Mouse (Mus musculus) ES-Bruce4 (cell line): Measurements from ENCODE around the gene Mb. TPM values are rescaled to one million over a fixed set of nuclear protein-coding genes. Genes with fewer than 3 reads are reported as not detected.

ENCODE experiments used
- H3K27ac ChIP-seq: 2 replicates; pipeline ENCODE4 v1.5.1; 2012; ENCODE audit warnings: low read length, inconsistent platforms; ENCODE audit not compliant: insufficient read depth
- H3K27me3 ChIP-seq: 2 replicates; pipeline ENCODE4 v1.6.1; 2012; ENCODE audit warnings: mild to moderate bottlenecking, low read length, inconsistent platforms; ENCODE audit not compliant: control insufficient read depth, poor library complexity, insufficient read depth, severe bottlenecking
- H3K36me3 ChIP-seq: 2 replicates; pipeline ENCODE4 v1.6.1; 2012; ENCODE audit warnings: inconsistent platforms, mild to moderate bottlenecking, low read length, moderate library complexity; ENCODE audit not compliant: control insufficient read depth, poor library complexity, insufficient read depth, severe bottlenecking
- H3K4me1 ChIP-seq: one replicate; pipeline ENCODE4 v1.8.1; 2011; ENCODE audit warnings: low read length; ENCODE audit not compliant: control insufficient read depth, insufficient read depth
- H3K4me3 ChIP-seq: 2 replicates; pipeline ENCODE4 v1.5.1; 2011; ENCODE audit warnings: low read depth, mild to moderate bottlenecking, low read length
- H3K9ac ChIP-seq: 2 replicates; pipeline ENCODE4 v1.6.1; 2012; ENCODE audit warnings: low read depth, mild to moderate bottlenecking, inconsistent platforms; ENCODE audit not compliant: poor library complexity, severe bottlenecking
- H3K9me3 ChIP-seq: replicated peaks from 2 replicates; pipeline ENCODE4 v1.6.1; 2012; ENCODE audit warnings: mild to moderate bottlenecking, low read length, inconsistent platforms; ENCODE audit not compliant: control insufficient read depth, poor library complexity, insufficient read depth, severe bottlenecking
- CTCF ChIP-seq: IDR thresholded peaks from one replicate; pipeline ENCODE4 v1.8.1; 2011; ENCODE audit warnings: low read depth, low read length
- EP300 ChIP-seq: IDR thresholded peaks from 2 replicates; pipeline ENCODE4 v1.6.1; 2011; ENCODE audit warnings: low read depth, low read length; ENCODE audit not compliant: insufficient read depth
- POLR2A ChIP-seq: IDR thresholded peaks from one replicate; pipeline ENCODE4 v1.8.1; 2011; ENCODE audit warnings: low read length; ENCODE audit not compliant: insufficient read depth
- polyA plus RNA-seq: library from polyadenylated mRNA; stranded (reverse); fragments of >200 nt; gene quantifications from 2 replicates; pipeline ENCODE4 v1.2.4, GENCODE M21; 2011; ENCODE audit warnings: low read depth; ENCODE audit not compliant: missing spikeins, insufficient read depth, insufficient read length

Gene Mb
- polyA plus RNA-seq, 1 experiment, result 1.9 TPM

GRCm38 (mm10) chr15:77029331-77029991, 21.0 kb downstream of the Mb start:
- no peak overlapping the region for H3K4me3 ChIP-seq
- no peaks in the 10 kb centered on the region for H3K9me3 ChIP-seq
- H3K27me3 ChIP-seq, result no peaks in the 10 kb centered on the region
- no peaks in the 10 kb centered on the region for H3K36me3 ChIP-seq
- TF ChIP-seq CTCF (peak; percentile 93), EP300 (no peak), POLR2A (no peak)
- H3K4me1 ChIP-seq, result no peaks in the 10 kb centered on the region
- H3K9ac ChIP-seq, result 0 out of 2 replicates have a peak overlapping the region, but pooled peaks have one; percentile 17
- H3K27ac ChIP-seq, result no peak overlapping the region

DNA sequence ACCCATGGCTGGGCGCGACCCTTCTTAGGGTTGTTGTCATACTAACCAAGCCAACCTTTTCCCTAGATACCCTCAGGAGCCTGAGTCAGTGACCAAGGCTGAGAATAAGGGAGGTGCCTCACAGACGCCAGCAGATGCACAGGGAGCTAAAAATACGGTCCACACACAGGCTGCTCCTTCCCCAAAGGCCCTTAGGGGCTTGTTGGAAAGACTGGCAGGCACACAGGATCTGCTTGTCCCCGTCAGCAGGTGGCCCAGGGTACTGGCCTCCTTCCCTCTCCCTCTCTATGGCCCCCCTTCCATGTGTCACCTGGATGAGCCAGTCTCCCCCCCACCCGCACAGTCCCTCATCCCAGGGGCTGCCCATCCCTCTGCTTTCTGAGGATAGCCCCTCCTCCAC, 22.8 kb downstream of the Mb start:
- no peak for TF ChIP-seq CTCF
- TF ChIP-seq POLR2A, result no peak
- TF ChIP-seq EP300, result no peak
- no peak overlapping the region for H3K27ac ChIP-seq
- no peak overlapping the region for H3K4me3 ChIP-seq

DNA sequence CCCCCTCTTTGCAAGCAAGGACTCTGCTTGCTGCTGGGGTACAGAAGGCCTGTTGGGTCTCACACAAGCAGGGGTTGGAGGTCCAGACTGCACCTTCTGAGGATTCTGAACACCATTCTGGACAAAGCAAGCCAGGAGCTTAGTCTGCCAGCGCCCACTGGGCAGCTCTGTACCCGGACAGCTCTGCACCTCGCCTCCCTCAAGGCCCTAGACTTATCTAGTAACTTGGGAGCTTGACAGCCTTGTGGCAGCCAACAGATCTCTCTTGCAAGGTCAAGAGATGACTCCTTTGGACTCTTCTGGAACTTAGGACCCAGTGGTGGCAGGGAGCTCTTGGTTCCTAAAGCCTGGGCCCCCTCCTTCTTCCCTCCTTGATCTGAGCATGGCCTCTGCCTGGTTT, 23.4 kb downstream of the Mb start:
- Histone ChIP-seq H3K4me1 (no peaks in the 10 kb centered on the region), H3K9me3 (no peaks in the 10 kb centered on the region), H3K27ac (no peak overlapping the region), H3K27me3 (no peaks in the 10 kb centered on the region), H3K4me3 (no peak overlapping the region), H3K36me3 (no peaks in the 10 kb centered on the region), H3K9ac (no peak overlapping the region)
- no peak for TF ChIP-seq EP300
- no peak for TF ChIP-seq POLR2A
- TF ChIP-seq CTCF, result no peak

More for the DNA sequence above, 22.8 kb downstream of the Mb start:
- Histone ChIP-seq H3K4me1 (no peaks in the 10 kb centered on the region), H3K9ac (no peak overlapping the region), H3K9me3 (no peaks in the 10 kb centered on the region), H3K27me3 (no peaks in the 10 kb centered on the region), H3K36me3 (no peaks in the 10 kb centered on the region)

DNA sequence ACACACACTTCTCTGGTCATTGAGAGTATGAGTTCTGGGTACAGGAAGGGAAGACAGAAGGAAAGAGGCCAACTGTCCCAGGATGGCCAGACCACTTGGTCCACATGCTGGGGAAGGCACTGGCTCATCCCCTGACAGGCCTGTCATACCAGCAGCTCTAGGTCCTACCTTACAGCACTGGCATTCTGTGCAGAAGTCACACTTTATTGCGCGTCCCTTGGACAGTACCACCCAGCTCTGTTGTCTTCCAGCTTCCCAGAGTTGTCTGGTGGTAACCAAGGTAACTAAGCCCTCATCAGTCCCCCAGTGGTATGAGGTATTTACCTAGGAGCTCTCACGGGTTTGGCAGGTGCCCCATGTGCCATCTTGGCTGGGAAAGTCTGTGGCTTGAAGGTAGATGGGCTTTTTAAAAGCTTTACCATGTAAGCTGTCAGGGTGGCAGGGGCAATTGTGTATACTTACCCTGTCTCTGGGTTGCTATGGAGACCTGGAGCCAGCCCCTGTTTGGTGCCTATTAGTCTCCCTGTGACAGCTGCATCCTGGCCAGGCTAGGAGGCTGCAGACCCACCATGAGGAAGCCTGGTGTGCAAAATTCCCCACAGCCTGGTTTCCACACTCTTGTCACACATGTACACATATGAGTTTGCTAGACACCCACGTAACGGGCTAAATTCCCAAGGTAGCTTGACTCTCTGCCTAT, 24.4 kb downstream of the Mb start:
- Histone ChIP-seq H3K4me3 (no peak overlapping the region), H3K9me3 (no peaks in the 10 kb centered on the region), H3K27me3 (no peaks in the 10 kb centered on the region), H3K4me1 (no peaks in the 10 kb centered on the region), H3K27ac (no peak overlapping the region), H3K36me3 (no peaks in the 10 kb centered on the region), H3K9ac (no peak overlapping the region)
- no peak for TF ChIP-seq POLR2A
- no peak for TF ChIP-seq EP300
- no peak for TF ChIP-seq CTCF

DNA sequence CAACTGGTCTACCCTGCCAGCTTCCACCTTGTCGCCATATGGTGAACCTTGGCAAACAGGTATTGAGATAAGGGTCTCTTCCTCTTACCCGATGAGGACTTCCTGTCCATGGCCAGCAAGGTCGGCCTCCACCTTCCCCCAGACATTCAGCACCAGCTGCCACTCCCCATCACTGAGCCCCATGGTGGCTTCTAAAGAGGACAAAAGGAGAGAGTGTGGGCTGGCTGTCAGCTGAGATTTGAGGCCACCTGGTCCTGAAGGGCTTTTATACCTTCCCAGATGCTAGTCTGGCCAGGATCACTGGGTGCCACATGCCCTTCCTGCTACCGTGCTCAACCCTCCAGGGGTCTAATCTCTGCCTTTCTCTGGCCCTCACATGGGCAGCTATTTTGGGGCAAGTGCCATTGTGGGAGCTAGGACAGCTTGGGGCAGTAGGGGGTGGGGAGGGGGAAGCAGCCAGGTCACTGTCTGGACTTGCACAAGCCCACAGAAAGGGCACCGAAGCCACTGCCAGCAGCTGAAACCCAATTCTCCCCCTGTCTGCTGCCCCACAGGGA, 28.0 kb downstream of the Mb start:
- H3K4me3 ChIP-seq, result no peak overlapping the region
- no peaks in the 10 kb centered on the region for H3K27me3 ChIP-seq
- H3K9me3 ChIP-seq, result no peaks in the 10 kb centered on the region
- H3K9ac ChIP-seq, result no peak overlapping the region
- H3K36me3 ChIP-seq, result no peaks in the 10 kb centered on the region
- TF ChIP-seq CTCF (no peak), EP300 (no peak), POLR2A (no peak)
- H3K27ac ChIP-seq, result no peak overlapping the region
- no peaks in the 10 kb centered on the region for H3K4me1 ChIP-seq

GRCm38 (mm10) chr15:77021851-77022250, 28.6 kb downstream of the Mb start:
- H3K4me3 ChIP-seq, result no peak overlapping the region

More at GRCm38 (mm10) chr15:77021851-77022250, 28.6 kb downstream of the Mb start:
- Histone ChIP-seq H3K9ac (no peak overlapping the region), H3K36me3 (no peaks in the 10 kb centered on the region), H3K27me3 (no peaks in the 10 kb centered on the region), H3K4me1 (no peaks in the 10 kb centered on the region), H3K9me3 (no peaks in the 10 kb centered on the region), H3K27ac (no peak overlapping the region)
- no peak for TF ChIP-seq EP300
